ENCODE assay signal across 9 mouse cellular contexts in the genomic region with DNA sequence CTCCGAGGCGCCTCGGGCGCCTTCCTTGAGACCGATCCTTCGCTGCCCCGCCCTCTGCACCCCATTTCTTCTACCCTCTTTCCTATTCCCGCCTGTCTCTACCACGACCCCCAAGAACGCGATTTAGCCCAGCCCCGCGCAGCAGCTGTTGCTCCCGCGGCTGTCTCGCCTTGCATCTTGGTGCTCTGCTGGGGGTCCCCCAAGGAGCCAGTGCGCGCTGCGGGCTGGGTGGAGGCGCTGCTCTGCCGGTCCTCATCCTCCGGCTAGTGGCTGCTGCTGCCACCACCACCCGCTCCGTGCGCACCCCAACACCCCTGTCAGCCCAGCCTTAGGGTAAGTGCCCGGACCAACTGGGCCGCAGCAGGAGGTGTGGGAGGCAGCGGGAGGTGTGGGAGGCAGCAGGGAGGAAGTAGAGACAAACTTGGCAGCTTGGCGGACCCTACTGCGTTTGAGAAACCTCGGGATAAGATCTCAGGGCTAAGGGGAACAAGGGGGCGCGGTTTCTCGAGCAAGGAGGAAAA. TPM values are rescaled to one million over a fixed set of nuclear protein-coding genes. Genes with fewer than 3 reads are reported as not detected.
DNase-seq lines count a peak whose midpoint lies in the region; ATAC-seq and TF ChIP-seq lines count a peak whose summit lies in the region.
"Had no signal": no experiment of that assay in that cellular context is flagged by ENCODE, and none has a peak within 500 bp of the region (broad histone marks: within the 10 kb centered on the region; RNA-seq: fewer than 3 reads in every experiment).

No protein-coding gene starts in this region.

- ATAC-seq in heart, embryonic 12.5 days (ENCODE audit: insufficient number of reproducible peaks, low FRiP score) = peak; percentile 65
- peak; percentile 73 for ATAC-seq in forebrain, postnatal 0 days
- ATAC-seq in intestine, postnatal 0 days = peak; percentile 58
- peak; percentile 46; the same call in 1 of the 2 replicates for ATAC-seq in limb, embryonic 15.5 days (ENCODE audit: insufficient number of reproducible peaks, low FRiP score, low TSS enrichment, low read depth)

- no peaks in the 10 kb centered on the region for H3K36me3 ChIP-seq in heart, embryonic 12.5 days
- no peaks in the 10 kb centered on the region for H3K36me3 ChIP-seq in forebrain, postnatal 0 days (ENCODE audit: insufficient read depth)
- H3K36me3 ChIP-seq in intestine, postnatal 0 days (ENCODE audit: control insufficient read depth, insufficient read depth) = no peaks in the 10 kb centered on the region
- no peaks in the 10 kb centered on the region for H3K36me3 ChIP-seq in limb, embryonic 15.5 days

- WGBS in heart, embryonic 12.5 days = under 1% methylated on average over 34 of the region's 34 CpGs
- under 1% methylated on average over 34 of the region's 34 CpGs for WGBS in cerebellum, adult 2 months
- WGBS in forebrain, postnatal 0 days = 3% methylated on average over 33 of the region's 34 CpGs
- WGBS in intestine, postnatal 0 days = under 1% methylated on average over 32 of the region's 34 CpGs
- under 1% methylated on average over 34 of the region's 34 CpGs for WGBS in limb, embryonic 15.5 days

- peak overlapping the region; percentile 62 for H3K9ac ChIP-seq in heart, embryonic 12.5 days
- peak overlapping the region; percentile 79 for H3K9ac ChIP-seq in forebrain, postnatal 0 days
- H3K9ac ChIP-seq in intestine, postnatal 0 days (ENCODE audit: low read depth, low read length) = peak overlapping the region; percentile 19
- peak overlapping the region; percentile 48 for H3K9ac ChIP-seq in limb, embryonic 15.5 days

- no peak for DNase-seq in heart, postnatal 25 days (ENCODE audit: low spot score)
- peak; percentile 76 to 81 for DNase-seq in cerebellum, adult 2 months
- peak; percentile 73 for DNase-seq in forebrain, postnatal 0 days
- DNase-seq in ovary, postnatal 14 days (ENCODE audit: low spot score) = peak; percentile 22
- no peak for DNase-seq in spleen, postnatal 14 days (ENCODE audit: low spot score in 2 of 2)

- H3K4me1 ChIP-seq in heart, embryonic 12.5 days (replicated peaks) = peaks cover 13% of the 10 kb centered on the region
- H3K4me1 ChIP-seq in cerebellum, adult 2 months (ENCODE audit: control insufficient read depth, insufficient read depth, low read length) = no peaks in the 10 kb centered on the region; the same call in 1 of the 2 replicates
- peaks cover 26% of the 10 kb centered on the region for H3K4me1 ChIP-seq in forebrain, postnatal 0 days (ENCODE audit: insufficient read depth)
- no peaks in the 10 kb centered on the region for H3K4me1 ChIP-seq in intestine, postnatal 0 days (replicated peaks; ENCODE audit: control insufficient read depth, insufficient read depth, low read length)
- peaks cover 13% of the 10 kb centered on the region for H3K4me1 ChIP-seq in limb, embryonic 15.5 days

- no peak for TF ChIP-seq POLR2A in cerebellum, adult 2 months (IDR thresholded peaks at IDR 0.05; ENCODE audit: borderline replicate concordance, insufficient read depth, low read length)

- peaks cover 41% of the 10 kb centered on the region for H3K27me3 ChIP-seq in heart, embryonic 12.5 days (replicated peaks)
- no peaks in the 10 kb centered on the region for H3K27me3 ChIP-seq in cerebellum, adult 2 months (ENCODE audit: control insufficient read depth, insufficient read depth, low read length)
- H3K27me3 ChIP-seq in forebrain, postnatal 0 days (ENCODE audit: insufficient read depth, low read length) = no peaks in the 10 kb centered on the region
- peaks cover 5% of the 10 kb centered on the region; the same call in 1 of the 2 replicates for H3K27me3 ChIP-seq in intestine, postnatal 0 days (replicated peaks; ENCODE audit: control insufficient read depth, insufficient read depth, low read length)
- peaks cover 5% of the 10 kb centered on the region; the same call in 1 of the 2 replicates for H3K27me3 ChIP-seq in limb, embryonic 15.5 days

- H3K4me2 ChIP-seq in heart, embryonic 12.5 days = peak overlapping the region; percentile 98
- peak overlapping the region; percentile 83 for H3K4me2 ChIP-seq in forebrain, postnatal 0 days (ENCODE audit: low read depth)
- H3K4me2 ChIP-seq in intestine, postnatal 0 days (replicated peaks; ENCODE audit: low read depth) = peak overlapping the region; percentile 92
- H3K4me2 ChIP-seq in limb, embryonic 15.5 days = peak overlapping the region; percentile 98

- H3K27ac ChIP-seq in heart, embryonic 12.5 days (ENCODE audit: poor library complexity, severe bottlenecking) = no peak overlapping the region
- H3K27ac ChIP-seq in cerebellum, adult 2 months (ENCODE audit: insufficient read depth, low read length) = peak overlapping the region; percentile 97
- peak overlapping the region; percentile 90 for H3K27ac ChIP-seq in forebrain, postnatal 0 days (ENCODE audit: low read depth, low read length)
- no peak overlapping the region for H3K27ac ChIP-seq in intestine, postnatal 0 days (ENCODE audit: low read depth, low read length)
- peak overlapping the region; percentile 33 for H3K27ac ChIP-seq in limb, embryonic 15.5 days

- intact Hi-C loops in heart, postnatal 25 days (cut with DNase I) = no loop called here

- H3K9me3 ChIP-seq in heart, embryonic 12.5 days (replicated peaks) = no peaks in the 10 kb centered on the region
- no peaks in the 10 kb centered on the region for H3K9me3 ChIP-seq in forebrain, postnatal 0 days (ENCODE audit: low read length)
- no peaks in the 10 kb centered on the region for H3K9me3 ChIP-seq in intestine, postnatal 0 days (ENCODE audit: control insufficient read depth)
- H3K9me3 ChIP-seq in limb, embryonic 15.5 days = no peaks in the 10 kb centered on the region

- TF ChIP-seq CTCF in cerebellum, adult 2 months (IDR thresholded peaks at IDR 0.05; ENCODE audit: borderline replicate concordance, insufficient read depth, low read depth, low read length) = no peak
- no peak; the same call in none of the 2 replicates for TF ChIP-seq CTCF in forebrain, postnatal 0 days (IDR thresholded peaks at IDR 0.05; ENCODE audit: low read depth)
- peak; percentile 10; the same call in 1 of the 2 replicates for TF ChIP-seq CTCF in intestine, postnatal 0 days (IDR thresholded peaks at IDR 0.05; ENCODE audit: low read depth)

- peak overlapping the region; percentile 64 for H3K4me3 ChIP-seq in heart, embryonic 12.5 days
- H3K4me3 ChIP-seq in cerebellum, adult 2 months (replicated peaks; ENCODE audit: insufficient read depth, low read depth, low read length) = peak overlapping the region; percentile 97
- peak overlapping the region; percentile 89 for H3K4me3 ChIP-seq in forebrain, postnatal 0 days (ENCODE audit: low read depth, low read length)
- peak overlapping the region; percentile 47 for H3K4me3 ChIP-seq in intestine, postnatal 0 days (ENCODE audit: low read depth, low read length)
- peak overlapping the region; percentile 66 for H3K4me3 ChIP-seq in limb, embryonic 15.5 days

RNA-seq across cellular contexts. Expression of gene Lrrn1, which starts 0.4 kb away (rescaled TPM):
- 2.4 and 2.5 TPM in 2 replicates for polyA plus RNA-seq in heart, embryonic 12.5 days (2016; fragmentation: Nextera tagmentation; extraction: Ambion mirVana)
- under 1 TPM; 0.34 to 0.36 TPM for total RNA-seq in heart, postnatal 25 days (2021)
- 98.1 and 102 TPM in 2 replicates for polyA plus RNA-seq in cerebellum, adult 2 months (2012; rRNA removed)
- total RNA-seq in forebrain, postnatal 0 days (2014; rRNA removed) = 29.8 and 41.5 TPM in 2 replicates
- 25.1 and 32.1 TPM in 2 replicates for polyA plus RNA-seq in forebrain, postnatal 0 days (2015; fragmentation: Nextera tagmentation; extraction: Ambion mirVana)
- 14.7 and 15.9 TPM in 2 replicates for polyA plus RNA-seq in intestine, postnatal 0 days (2015; fragmentation: Nextera tagmentation; extraction: Ambion mirVana)
- polyA plus RNA-seq in limb, embryonic 15.5 days (2015; fragmentation: Nextera tagmentation; extraction: Ambion mirVana) = 35.1 and 45.8 TPM in 2 replicates
- total RNA-seq: MEL had no signal

Comparison
In these comparisons a context has a peak if more than half of its experiments do, and no peak if none do; other contexts are left out.
1. H3K27ac ChIP-seq: peak in cerebellum, adult 2 months (single experiment), forebrain, postnatal 0 days (single experiment) and limb, embryonic 15.5 days (single experiment); none in heart, embryonic 12.5 days (single experiment) and intestine, postnatal 0 days (single experiment).
2. H3K4me3 ChIP-seq: peak in every context shown above with its lines; median percentile 97 in cerebellum, adult 2 months; 89 in forebrain, postnatal 0 days; 66 in limb, embryonic 15.5 days; 64 in heart, embryonic 12.5 days; 47 in intestine, postnatal 0 days.
3. H3K9ac ChIP-seq: peak in every context shown above with its lines; median percentile 79 in forebrain, postnatal 0 days; 62 in heart, embryonic 12.5 days; 48 in limb, embryonic 15.5 days; 19 in intestine, postnatal 0 days.
4. DNase-seq: peak in cerebellum, adult 2 months (2 of 2), forebrain, postnatal 0 days (single experiment) and ovary, postnatal 14 days (single experiment); none in heart, postnatal 25 days (single experiment) and spleen, postnatal 14 days (0 of 2).
5. Peak in every context shown above with its lines, with median percentiles within 50 percentile points of each other: ATAC-seq and H3K4me2 ChIP-seq.